Mouse (Mus musculus): Measurements from ENCODE around the gene Rngtt. TPM values are rescaled to one million over a fixed set of nuclear protein-coding genes. Genes with fewer than 3 reads are reported as not detected.

Rngtt gene
- 19.0 and 19.3 TPM in 2 replicates for polyA plus RNA-seq (2015; fragmentation: Nextera tagmentation; extraction: Ambion mirVana)

DNA sequence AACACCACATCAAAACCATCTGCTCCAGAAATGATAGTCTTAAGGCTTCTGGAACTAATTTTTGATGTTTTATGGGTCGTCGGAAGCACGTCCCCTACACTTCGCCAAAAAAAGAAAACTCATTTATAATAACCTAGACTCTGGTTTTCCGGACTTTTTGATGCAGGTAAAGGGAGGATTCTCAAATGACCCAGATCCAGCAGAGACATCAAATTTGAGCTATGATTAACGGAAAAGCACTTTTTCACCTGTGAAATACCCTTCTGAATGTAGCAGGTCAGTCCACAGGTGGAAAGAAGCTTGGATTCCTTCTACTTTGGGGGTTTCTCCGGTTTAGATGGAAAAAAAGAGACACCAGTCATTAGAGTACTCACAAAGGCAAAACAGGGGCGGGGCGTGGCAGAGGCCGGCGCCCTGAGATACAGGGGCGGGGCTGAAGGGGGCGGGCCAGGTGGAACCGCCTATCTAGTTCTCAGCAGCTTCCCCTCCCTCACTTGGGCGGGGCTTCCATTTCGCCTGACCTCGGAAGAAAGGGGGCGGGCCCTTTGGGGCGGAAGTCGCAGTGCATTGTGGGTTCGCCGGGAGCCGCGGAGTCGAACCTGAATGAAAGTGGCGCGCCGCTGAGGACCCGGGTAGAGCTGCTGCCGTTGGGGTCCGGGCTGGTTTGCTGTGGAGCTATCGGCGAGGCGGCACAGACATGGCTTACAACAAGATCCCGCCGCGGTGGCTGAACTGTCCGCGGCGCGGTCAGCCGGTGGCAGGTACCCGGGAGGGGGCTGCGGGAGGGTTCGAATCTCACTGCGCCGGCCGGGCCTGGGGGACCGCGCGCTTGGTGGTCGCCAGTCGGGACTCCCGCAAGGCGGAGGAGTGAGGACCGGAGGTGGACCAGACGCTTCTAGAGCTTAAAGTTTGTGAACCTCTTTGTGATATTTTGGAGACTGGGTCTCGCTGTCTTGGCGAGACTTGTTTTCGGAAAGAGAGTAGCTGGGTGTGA, at the start of gene Rngtt:
Rngtt (plus strand) TSS at position 548 of the 994 bp plus-strand sequence.
- Histone ChIP-seq H3K27me3 (no peaks in the 10 kb centered on the region), H3K9me3 (no peaks in the 10 kb centered on the region), H3K4me3 (peak within 1 kb of the TSS; percentile 58), H3K27ac (replicated peaks) (peak within 1 kb of the TSS; percentile 79), H3K36me3 (no peaks in the 10 kb centered on the region), H3K4me2 (peak within 1 kb of the TSS; percentile 73), H3K9ac (peak within 1 kb of the TSS; percentile 66), H3K4me1 (replicated peaks) (peaks cover 18% of the 10 kb centered on the region)
- 3% methylated on average over 60 of the region's 60 CpGs for WGBS
- peak; percentile 96 for ATAC-seq (ENCODE audit: low FRiP score, low read depth)

DNA sequence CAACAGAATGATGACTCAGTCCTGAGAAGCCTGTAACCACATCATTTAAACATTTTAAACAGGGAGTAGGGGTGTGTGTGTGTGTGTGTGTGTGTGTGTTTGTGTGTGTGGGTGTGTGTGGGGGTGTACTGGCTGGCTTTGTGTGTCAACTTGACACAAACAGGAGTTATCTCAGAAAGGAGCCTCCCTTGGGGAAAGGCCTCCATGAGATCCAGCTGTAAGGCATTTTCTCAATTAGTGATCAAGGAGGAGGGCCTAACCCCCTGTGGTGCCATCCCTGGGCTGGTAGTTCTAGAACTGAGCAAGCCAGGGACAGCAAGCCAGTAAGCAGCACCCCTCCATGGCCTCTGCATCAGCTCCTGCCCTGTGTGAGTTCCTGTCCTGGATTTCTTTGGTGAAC, 49.8 kb upstream of the Rngtt start:
- no peaks in the 10 kb centered on the region for H3K9me3 ChIP-seq
- no peaks in the 10 kb centered on the region for H3K27me3 ChIP-seq
- no peak overlapping the region for H3K4me3 ChIP-seq
- ATAC-seq (ENCODE audit: low FRiP score, low read depth) = no peak
- 0 out of 2 replicates have a peak, but pooled peaks cover 3% of the 10 kb centered on the region for H3K4me1 ChIP-seq (replicated peaks)
- no peak overlapping the region for H3K4me2 ChIP-seq
- no peaks in the 10 kb centered on the region for H3K36me3 ChIP-seq
- no peak overlapping the region for H3K27ac ChIP-seq (replicated peaks)
- no peak overlapping the region for H3K9ac ChIP-seq

- Histone ChIP-seq H3K4me3 (no peak overlapping the region), H3K27me3 (no peaks in the 10 kb centered on the region), H3K9me3 (no peaks in the 10 kb centered on the region), H3K4me1 (replicated peaks) (0 out of 2 replicates have a peak, but pooled peaks cover 3% of the 10 kb centered on the region), H3K36me3 (no peaks in the 10 kb centered on the region), H3K9ac (no peak overlapping the region), H3K4me2 (0 out of 2 replicates have a peak overlapping the region, but pooled peaks have one; percentile 13), H3K27ac (replicated peaks) (no peak overlapping the region)
- peak; percentile 48; the same call in 1 of the 2 replicates for ATAC-seq (ENCODE audit: low FRiP score, low read depth)
- WGBS = 52% methylated on average over 7 of the region's 7 CpGs
Measured at GRCm38 (mm10) chr4:33261311-33261753, 48.8 kb upstream of the Rngtt start.

- H3K9ac ChIP-seq = no peak overlapping the region
- H3K36me3 ChIP-seq = no peaks in the 10 kb centered on the region
- no peaks in the 10 kb centered on the region for H3K27me3 ChIP-seq
- 86% methylated on average over 1 of the region's 1 CpGs for WGBS
- no peaks in the 10 kb centered on the region for H3K9me3 ChIP-seq
- H3K4me3 ChIP-seq = no peak overlapping the region
- no peak overlapping the region for H3K27ac ChIP-seq (replicated peaks)
- 0 out of 2 replicates have a peak, but pooled peaks cover 3% of the 10 kb centered on the region for H3K4me1 ChIP-seq (replicated peaks)
- H3K4me2 ChIP-seq = no peak overlapping the region
- no peak for ATAC-seq (ENCODE audit: low FRiP score, low read depth)
Measured at GRCm38 (mm10) chr4:33262897-33263296, 47.2 kb upstream of the Rngtt start.

GRCm38 (mm10) chr4:33264979-33265726, 45.0 kb upstream of the Rngtt start:
- Histone ChIP-seq H3K4me3 (no peak overlapping the region), H3K4me2 (no peak overlapping the region), H3K27ac (replicated peaks) (no peak overlapping the region), H3K9me3 (no peaks in the 10 kb centered on the region), H3K36me3 (no peaks in the 10 kb centered on the region), H3K4me1 (replicated peaks) (0 out of 2 replicates have a peak, but pooled peaks cover 3% of the 10 kb centered on the region), H3K9ac (no peak overlapping the region), H3K27me3 (no peaks in the 10 kb centered on the region)
- no peak for ATAC-seq (ENCODE audit: low FRiP score, low read depth)
- 89% methylated on average over 11 of the region's 11 CpGs for WGBS

DNA sequence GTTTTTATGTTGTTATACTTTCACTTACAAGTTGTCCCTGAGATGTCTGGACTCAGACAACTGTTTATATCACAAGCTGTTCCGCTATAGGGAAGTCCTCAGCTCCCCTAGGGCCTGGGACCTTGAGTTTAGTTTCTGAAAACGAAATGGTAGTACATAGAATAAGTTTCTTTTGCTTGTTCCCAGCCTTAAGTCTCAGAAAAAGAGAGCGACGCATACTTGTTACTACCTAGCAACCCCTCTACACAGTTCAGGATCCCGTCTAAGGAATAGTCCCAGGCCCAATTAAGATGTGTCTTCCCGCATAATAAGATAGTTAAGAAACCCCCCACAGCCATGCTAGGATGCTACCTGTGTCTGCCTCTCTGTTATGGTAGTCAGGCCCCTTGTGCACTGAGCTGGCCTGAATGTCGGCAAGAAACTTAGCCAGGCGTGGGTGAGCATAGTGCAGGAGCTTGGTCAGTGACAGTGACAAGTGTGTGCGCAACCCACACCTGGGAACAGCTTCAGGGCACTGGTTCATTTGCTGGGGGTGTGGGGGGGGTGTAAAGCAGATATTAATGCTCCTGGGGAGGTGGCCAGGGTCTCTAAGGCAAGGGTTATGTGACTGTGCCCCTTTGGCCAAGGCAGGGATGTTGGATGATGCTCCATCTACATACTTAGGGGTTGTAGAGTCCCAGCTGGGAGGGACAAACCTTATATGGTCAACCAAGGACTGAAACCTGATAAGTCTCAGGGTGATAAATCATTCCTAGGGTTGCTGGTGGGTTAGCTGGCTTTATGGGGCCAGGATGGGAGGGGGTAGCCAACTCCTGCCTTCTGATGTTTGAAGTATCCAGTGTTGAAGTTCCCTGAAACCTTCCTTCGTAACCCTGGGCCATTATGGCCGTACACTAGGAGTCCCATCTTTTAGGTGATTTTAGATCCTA, 39.5 kb upstream of the Rngtt start:
- 78% methylated on average over 11 of the region's 11 CpGs for WGBS
- Histone ChIP-seq H3K4me2 (no peak overlapping the region), H3K4me1 (replicated peaks) (no peaks in the 10 kb centered on the region), H3K27ac (replicated peaks) (no peak overlapping the region), H3K27me3 (no peaks in the 10 kb centered on the region), H3K4me3 (no peak overlapping the region), H3K9ac (no peak overlapping the region), H3K9me3 (no peaks in the 10 kb centered on the region), H3K36me3 (no peaks in the 10 kb centered on the region)
- no peak for ATAC-seq (ENCODE audit: low FRiP score, low read depth)

- Histone ChIP-seq H3K27me3 (no peaks in the 10 kb centered on the region), H3K36me3 (no peaks in the 10 kb centered on the region), H3K4me2 (no peak overlapping the region), H3K4me3 (no peak overlapping the region), H3K4me1 (replicated peaks) (no peaks in the 10 kb centered on the region), H3K9me3 (no peaks in the 10 kb centered on the region), H3K9ac (no peak overlapping the region), H3K27ac (replicated peaks) (no peak overlapping the region)
- WGBS = 79% methylated on average over 3 of the region's 3 CpGs
- ATAC-seq (ENCODE audit: low FRiP score, low read depth) = no peak
Measured at GRCm38 (mm10) chr4:33273437-33273836, 36.7 kb upstream of the Rngtt start.

GRCm38 (mm10) chr4:33281891-33282685, 28.0 kb upstream of the Rngtt start:
- H3K4me1 ChIP-seq (replicated peaks) = no peaks in the 10 kb centered on the region
- no peak overlapping the region for H3K4me2 ChIP-seq
- H3K36me3 ChIP-seq = no peaks in the 10 kb centered on the region
- no peaks in the 10 kb centered on the region for H3K27me3 ChIP-seq
- no peak overlapping the region for H3K9ac ChIP-seq
- WGBS = 94% methylated on average over 3 of the region's 3 CpGs
- H3K4me3 ChIP-seq = no peak overlapping the region
- no peaks in the 10 kb centered on the region for H3K9me3 ChIP-seq
- H3K27ac ChIP-seq (replicated peaks) = no peak overlapping the region
- no peak for ATAC-seq (ENCODE audit: low FRiP score, low read depth)

DNA sequence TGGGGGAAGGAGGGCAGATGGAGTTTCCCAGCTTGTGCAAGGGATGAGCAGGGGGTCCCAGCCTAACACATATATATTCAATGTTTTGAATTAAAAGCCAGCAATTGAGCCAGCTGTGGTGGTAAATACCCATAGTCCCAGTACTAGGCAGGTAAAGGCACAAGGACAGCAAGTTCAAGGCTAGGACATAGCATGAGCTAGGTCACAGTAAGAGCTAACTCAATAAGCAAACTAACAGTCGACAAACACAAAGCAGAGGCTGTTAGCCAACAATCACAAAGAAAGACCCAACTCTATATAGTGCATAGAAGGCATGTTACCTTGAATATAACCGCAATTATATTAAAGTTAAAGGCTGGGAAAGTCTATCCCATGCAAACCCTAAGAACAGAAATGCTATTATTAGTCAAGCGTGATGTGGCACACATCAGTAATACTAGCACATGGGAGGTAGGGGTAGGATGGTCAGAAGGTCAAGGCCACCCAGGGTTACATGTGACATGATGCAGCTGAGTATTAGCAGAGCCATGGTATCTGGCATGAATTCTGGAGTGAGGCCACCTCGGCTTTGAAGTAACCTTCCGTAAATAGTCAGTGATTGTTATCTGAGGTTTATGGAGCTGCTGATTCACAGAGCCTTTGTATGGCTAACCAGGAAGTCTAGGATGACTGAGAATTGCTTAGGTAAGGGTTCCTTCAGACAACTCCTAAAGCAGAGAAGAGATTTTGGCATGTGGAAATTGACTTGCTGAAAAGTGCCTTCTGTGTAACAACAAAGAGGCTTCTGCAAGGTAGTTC, 25.8 kb upstream of the Rngtt start:
- H3K4me2 ChIP-seq = no peak overlapping the region
- H3K4me1 ChIP-seq (replicated peaks) = no peaks in the 10 kb centered on the region
- no peak for ATAC-seq (ENCODE audit: low FRiP score, low read depth)
- WGBS = 84% methylated on average over 5 of the region's 5 CpGs
- no peaks in the 10 kb centered on the region for H3K9me3 ChIP-seq
- no peak overlapping the region for H3K27ac ChIP-seq (replicated peaks)
- no peak overlapping the region for H3K9ac ChIP-seq
- H3K36me3 ChIP-seq = no peaks in the 10 kb centered on the region
- no peaks in the 10 kb centered on the region for H3K27me3 ChIP-seq
- H3K4me3 ChIP-seq = no peak overlapping the region

DNA sequence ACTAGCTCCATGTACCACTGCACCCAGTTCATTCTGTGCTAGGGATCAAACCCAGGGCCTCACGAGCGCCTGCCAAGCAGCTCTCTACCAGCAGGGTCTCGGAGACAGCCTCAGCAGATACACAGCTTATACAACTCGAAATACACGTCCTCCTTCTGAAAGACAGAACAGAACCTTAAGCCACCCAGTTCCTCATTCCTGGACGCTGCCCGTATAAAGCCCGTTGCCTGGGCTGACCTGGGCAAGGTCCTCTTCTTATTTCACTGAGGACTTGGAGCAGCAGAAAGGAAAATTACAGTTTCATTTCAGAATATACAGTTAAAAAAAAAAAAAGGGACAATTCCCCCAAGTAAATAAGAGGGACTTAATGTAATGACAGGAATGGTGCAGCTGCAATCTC, 24.7 kb upstream of the Rngtt start:
- H3K4me1 ChIP-seq (replicated peaks) = no peaks in the 10 kb centered on the region
- no peaks in the 10 kb centered on the region for H3K9me3 ChIP-seq
- no peak overlapping the region for H3K4me2 ChIP-seq
- H3K9ac ChIP-seq = no peak overlapping the region
- no peak overlapping the region for H3K27ac ChIP-seq (replicated peaks)
- H3K36me3 ChIP-seq = no peaks in the 10 kb centered on the region
- no peaks in the 10 kb centered on the region for H3K27me3 ChIP-seq
- ATAC-seq (ENCODE audit: low FRiP score, low read depth) = no peak
- H3K4me3 ChIP-seq = no peak overlapping the region
- WGBS = 87% methylated on average over 8 of the region's 8 CpGs

Data from hindbrain, embryonic 15.5 days (tissue).